Mouse (Mus musculus) ES-E14 (cell line): Measurements from ENCODE around the gene Smyd3. TPM values are rescaled to one million over a fixed set of nuclear protein-coding genes. Genes with fewer than 3 reads are reported as not detected.

Experiments
- DNase-seq: peaks from one replicate; pipeline ENCODE4 v3.0.0-alpha.2; 2013; ENCODE audit warnings: low read depth, low spot score
- H3K27ac ChIP-seq: 2 replicates; pipeline ENCODE4 v1.5.1; 2012; ENCODE audit warnings: low read depth, mild to moderate bottlenecking, low read length, moderate library complexity, mixed read lengths; ENCODE audit not compliant: poor library complexity, insufficient read depth, severe bottlenecking
- H3K36me3 ChIP-seq: 2 replicates; pipeline ENCODE4 v1.6.1; 2012; ENCODE audit warnings: mild to moderate bottlenecking, low read length, moderate library complexity, mixed read lengths; ENCODE audit not compliant: control insufficient read depth, poor library complexity, insufficient read depth, severe bottlenecking
- H3K4me1 ChIP-seq, 2 experiments: fragments of 150-350 bp in 1 of 2; sonication (generic) in 1 of 2; 2 replicates each; pipeline ENCODE4 v1.6.1; 2012; ENCODE audit warnings: low read length in 2 of 2, mild to moderate bottlenecking in 1 of 2, mixed read lengths in 1 of 2; ENCODE audit not compliant: control insufficient read depth in 2 of 2, insufficient read depth in 2 of 2, poor library complexity in 1 of 2
- H3K4me3 ChIP-seq, 2 experiments: fragments of 150-350 bp in 1 of 2; sonication (generic) in 1 of 2; 2 replicates each; pipeline ENCODE4 v1.5.1; 2012; ENCODE audit warnings: low read length in 2 of 2, low read depth in 1 of 2, mild to moderate bottlenecking in 1 of 2, mixed read lengths in 1 of 2; ENCODE audit not compliant: insufficient read depth in 1 of 2, poor library complexity in 1 of 2, severe bottlenecking in 1 of 2
- H3K9ac ChIP-seq: 2 replicates; pipeline ENCODE4 v1.6.1; 2012; ENCODE audit warnings: low read depth, mild to moderate bottlenecking, low read length, mixed read lengths; ENCODE audit not compliant: poor library complexity, insufficient read depth, severe bottlenecking
- H3K9me3 ChIP-seq: fragments of 150-350 bp; sonication (generic); 2 replicates; pipeline ENCODE4 v1.6.1; 2012; ENCODE audit warnings: low read depth, mild to moderate bottlenecking, low read length; ENCODE audit not compliant: control insufficient read depth, insufficient read depth
- CHD2 ChIP-seq: IDR thresholded peaks from 2 replicates; pipeline ENCODE4 v1.6.1; 2014; ENCODE audit warnings: mild to moderate bottlenecking, low read depth, low read length, inconsistent platforms
- HCFC1 ChIP-seq: IDR thresholded peaks from 2 replicates; pipeline ENCODE4 v1.6.1; 2012; ENCODE audit warnings: low read length, inconsistent platforms, borderline replicate concordance; ENCODE audit not compliant: insufficient read depth
- MAFK ChIP-seq: IDR thresholded peaks from 2 replicates; pipeline ENCODE4 v1.6.1; 2014; ENCODE audit warnings: mild to moderate bottlenecking, low read depth, low read length, inconsistent platforms; ENCODE audit not compliant: insufficient read depth
- ZC3H11A ChIP-seq: IDR thresholded peaks from 2 replicates; pipeline ENCODE4 v1.6.1; 2012; ENCODE audit warnings: low read depth, mild to moderate bottlenecking, inconsistent platforms, low read length, borderline replicate concordance
- ZNF384 ChIP-seq: IDR thresholded peaks from 2 replicates; pipeline ENCODE4 v1.6.1; 2012; ENCODE audit warnings: low read depth, low read length, inconsistent platforms
- in situ Hi-C, 2 experiments: fragments of 600-800 bp; cut with MboI; formaldehyde crosslinking; loops; one replicate each; pipeline ENCODE4 v1.15.1; 2025; ENCODE audit warnings: low sequenced_read_pairs in 2 of 2, inconsistent platforms in 1 of 2; ENCODE audit not compliant: unreplicated experiment in 2 of 2
- total RNA-seq: library from RNA; depleted of rRNA; stranded (reverse); fragments of 300-350 nt; gene quantifications from 2 replicates; pipeline ENCODE4 v1.2.3, GENCODE M21; 2012

The Smyd3 gene
- total RNA-seq, 1 experiment, result 18.3 TPM

- no peak for DNase-seq
- H3K9me3 ChIP-seq, result no peaks in the 10 kb centered on the region
- in situ Hi-C loops, result no loop called here
- H3K4me1 ChIP-seq, result no peaks in the 10 kb centered on the region
- no peak overlapping the region for H3K4me3 ChIP-seq
- TF ChIP-seq MAFK (no peak), ZC3H11A (no peak), CHD2 (no peak), ZNF384 (no peak), HCFC1 (no peak)
- H3K36me3 ChIP-seq, result peaks cover 2% of the 10 kb centered on the region; the same call in 1 of the 2 replicates
- H3K9ac ChIP-seq, result no peak overlapping the region
- H3K27ac ChIP-seq, result no peak overlapping the region
These were observed 172.4 kb downstream of the Smyd3 start for GRCm38 (mm10) chr1:179345318-179345925.

- no peak for DNase-seq
- in situ Hi-C loops, result no loop called here
- H3K27ac ChIP-seq, result no peak overlapping the region
- H3K36me3 ChIP-seq, result 0 out of 2 replicates have a peak, but pooled peaks cover 2% of the 10 kb centered on the region
- H3K4me1 ChIP-seq, result no peaks in the 10 kb centered on the region
- H3K9me3 ChIP-seq, result no peaks in the 10 kb centered on the region
- H3K4me3 ChIP-seq, result no peak overlapping the region
- H3K9ac ChIP-seq, result no peak overlapping the region
- TF ChIP-seq HCFC1, result no peak
- TF ChIP-seq CHD2, result no peak
- no peak for TF ChIP-seq ZNF384
- TF ChIP-seq MAFK, result no peak
These were observed 174.4 kb downstream of the Smyd3 start for GRCm38 (mm10) chr1:179343426-179343825.

DNA sequence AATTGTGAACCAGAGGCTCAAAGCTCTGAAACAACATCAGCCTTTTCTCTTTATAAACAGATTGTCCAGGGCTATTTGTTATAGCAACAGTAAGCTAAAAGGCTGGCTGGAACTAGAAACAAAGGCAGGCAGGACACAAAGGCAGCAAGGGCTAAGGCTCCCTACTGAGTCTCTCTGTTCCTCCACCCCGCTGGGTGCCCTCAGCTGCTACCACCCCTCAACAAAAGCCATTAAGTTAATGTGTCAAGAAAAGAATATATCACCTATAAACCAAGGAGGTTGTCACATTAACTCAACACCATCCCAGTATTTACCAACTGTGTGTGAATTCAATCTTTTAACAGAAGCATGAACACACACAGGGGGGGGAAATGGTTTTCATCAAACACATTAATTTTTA is 176.3 kb downstream of the Smyd3 start:
- no peak for DNase-seq
- no peak overlapping the region for H3K27ac ChIP-seq
- in situ Hi-C loops, result no loop called here

GRCm38 (mm10) chr1:179339066-179339465 is 178.8 kb downstream of the Smyd3 start:
- in situ Hi-C loops, result no loop called here
- H3K9ac ChIP-seq, result no peak overlapping the region

More for the DNA sequence above, 176.3 kb downstream of the Smyd3 start:
- H3K9me3 ChIP-seq, result no peaks in the 10 kb centered on the region
- peaks cover 5% of the 10 kb centered on the region; the same call in 1 of the 2 replicates for H3K36me3 ChIP-seq
- TF ChIP-seq ZC3H11A (no peak), MAFK (no peak), HCFC1 (no peak), ZNF384 (no peak)
- H3K4me3 ChIP-seq, result no peak overlapping the region
- H3K4me1 ChIP-seq, result no peaks in the 10 kb centered on the region
- H3K9ac ChIP-seq, result no peak overlapping the region

More at GRCm38 (mm10) chr1:179339066-179339465, 178.8 kb downstream of the Smyd3 start:
- no peak overlapping the region for H3K27ac ChIP-seq
- TF ChIP-seq ZNF384, result no peak
- TF ChIP-seq ZC3H11A, result no peak
- TF ChIP-seq MAFK, result no peak
- no peak for TF ChIP-seq CHD2
- TF ChIP-seq HCFC1, result no peak
- peaks cover 5% of the 10 kb centered on the region; the same call in 1 of the 2 replicates for H3K36me3 ChIP-seq
- H3K4me3 ChIP-seq, result no peak overlapping the region
- DNase-seq, result no peak
- no peaks in the 10 kb centered on the region for H3K9me3 ChIP-seq
- no peaks in the 10 kb centered on the region for H3K4me1 ChIP-seq
